Mouse (Mus musculus) heart, embryonic 14.5 days (tissue): ENCODE results near the gene Lcmt1. TPM values are rescaled to one million over a fixed set of nuclear protein-coding genes. Genes with fewer than 3 reads are reported as not detected.

Source experiments
- polyA plus RNA-seq: library from polyadenylated mRNA; unstranded; fragments of >200 nt; fragmentation: Nextera tagmentation; extraction: Ambion mirVana; gene quantifications from 2 replicates; pipeline ENCODE4 v1.2.1, GENCODE M21; 2014

The Lcmt1 gene
- polyA plus RNA-seq, 1 experiment from 2014 or later: 39.6 TPM

Other genes with a start within 250 kb of the Lcmt1 start
- gene Tnrc6a, start 245.9 kb upstream of the Lcmt1 start, polyA plus RNA-seq: 34.1 and 36.0 TPM in 2 replicates
- gene Slc5a11, start 155.0 kb upstream of the Lcmt1 start, polyA plus RNA-seq: 0.51 TPM in 1 of 2 replicates, not detected in the other
- 17.4 and 19.2 TPM in 2 replicates for gene Arhgap17, start 131 bp downstream of the Lcmt1 start, polyA plus RNA-seq
- 2.2 and 2.4 TPM in 2 replicates for gene Aqp8, start 92.5 kb downstream of the Lcmt1 start, polyA plus RNA-seq
- gene Zkscan2, start 130.7 kb downstream of the Lcmt1 start, polyA plus RNA-seq: 2.7 and 2.8 TPM in 2 replicates